In the genomic region with DNA sequence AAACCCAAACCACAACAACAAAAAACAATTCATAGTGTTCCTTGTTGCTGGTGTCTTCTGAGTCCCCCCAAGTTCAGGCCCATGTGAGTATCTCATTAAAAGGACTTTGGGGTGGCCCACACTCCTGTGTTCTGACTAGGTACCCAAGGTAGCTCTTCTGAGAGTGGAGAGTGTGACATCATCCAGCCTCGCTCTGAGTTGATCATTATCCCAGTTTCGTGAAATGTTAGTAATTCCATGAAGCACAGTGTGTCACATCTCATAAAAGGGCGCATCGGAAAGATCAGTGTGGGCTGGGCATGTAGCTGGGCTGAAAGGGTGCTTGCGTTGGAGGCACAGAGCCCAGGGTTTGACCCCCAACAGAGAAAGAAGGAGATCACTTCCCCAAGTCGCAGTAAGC, we compare ENCODE assay signal across 18 mouse cellular contexts. TPM values are rescaled to one million over a fixed set of nuclear protein-coding genes. Genes with fewer than 3 reads are reported as not detected.
"Had no signal": no experiment of that assay in that cellular context is flagged by ENCODE, and none has a peak within 500 bp of the region (broad histone marks: within the 10 kb centered on the region; RNA-seq: fewer than 3 reads in every experiment).

No protein-coding gene starts in this region.

- H3K9ac ChIP-seq: lung, embryonic 14.5 days; midbrain, embryonic 12.5 days; neural tube, embryonic 13.5 days; neural tube, embryonic 15.5 days had no signal

- ATAC-seq: midbrain, embryonic 16.5 days had no signal

- H3K27ac ChIP-seq: midbrain, embryonic 10.5 days; midbrain, embryonic 12.5 days; neural tube, embryonic 13.5 days; neural tube, embryonic 15.5 days had no signal

- H3K4me2 ChIP-seq: lung, embryonic 14.5 days; midbrain, embryonic 12.5 days; neural tube, embryonic 13.5 days; neural tube, embryonic 15.5 days had no signal

- H3K36me3 ChIP-seq: midbrain, embryonic 12.5 days; neural tube, embryonic 13.5 days; neural tube, embryonic 15.5 days had no signal

- H3K4me3 ChIP-seq: midbrain, embryonic 10.5 days; midbrain, embryonic 12.5 days; myocyte; neural tube, embryonic 13.5 days; neural tube, embryonic 15.5 days had no signal

- DNase-seq: lung, embryonic 14.5 days; lung, postnatal 10 days; lung, postnatal 4 days; midbrain, embryonic 14.5 days; retina, postnatal 1 day; right cerebral cortex, adult 18-20 months; right cerebral cortex, postnatal 25 days; right cerebral cortex, postnatal 4 days; spleen, adult 18-20 months; thymus, adult 18-20 months; thymus, postnatal 14 days; thymus, postnatal 36 days had no signal

- H3K27me3 ChIP-seq: midbrain, embryonic 12.5 days; neural tube, embryonic 13.5 days; neural tube, embryonic 15.5 days had no signal

- H3K9me3 ChIP-seq: midbrain, embryonic 10.5 days; midbrain, embryonic 12.5 days; neural tube, embryonic 13.5 days; neural tube, embryonic 15.5 days had no signal

RNA-seq across cellular contexts. Expression of a gene that starts 38.0 kb away (rescaled TPM):
- polyA plus RNA-seq: myocyte had no signal
